Comparison of ENCODE assay signal across 20 mouse cellular contexts in the genomic region with DNA sequence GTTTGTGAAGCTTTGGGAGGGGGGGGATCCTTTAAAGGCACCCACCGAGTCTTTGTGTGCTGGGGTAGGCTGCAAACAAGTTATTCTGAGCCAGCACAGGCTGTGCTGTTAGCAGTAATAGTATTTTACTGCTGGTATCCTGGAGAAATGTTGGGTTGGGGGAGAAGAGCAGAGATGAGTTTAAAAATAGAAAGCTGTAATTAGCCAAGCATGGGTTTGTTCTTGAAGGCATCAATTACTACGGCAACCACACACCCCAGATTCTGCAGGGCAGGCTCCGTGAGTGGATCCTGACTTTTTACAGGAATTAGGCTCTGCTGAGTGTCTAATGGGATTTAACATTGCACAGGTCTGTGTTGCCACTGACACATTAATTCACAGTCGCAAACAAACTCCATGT.
DNase-seq lines count a peak whose midpoint lies in the region; ATAC-seq and TF ChIP-seq lines count a peak whose summit lies in the region.
"Had no signal": no experiment of that assay in that cellular context is flagged by ENCODE, and none has a peak within 500 bp of the region (broad histone marks: within the 10 kb centered on the region; RNA-seq: fewer than 3 reads in every experiment).

No protein-coding gene starts in this region.

- TF ChIP-seq EP300 in heart, postnatal 0 days (IDR thresholded peaks at IDR 0.05; ENCODE audit: low read depth) = no peak
- TF ChIP-seq EP300 in heart, adult 2 months (IDR thresholded peaks at IDR 0.05; ENCODE audit: insufficient read depth, low read depth, low read length) = no peak

- H3K9ac ChIP-seq in heart, postnatal 0 days (replicated peaks; ENCODE audit: low read depth, low read length) = peak overlapping the region; percentile 45; the same call in 1 of the 2 replicates
- H3K9ac ChIP-seq in heart, adult 2 months (ENCODE audit: low read depth, low read length) = no peak overlapping the region
- H3K9ac ChIP-seq in embryonic facial prominence, embryonic 14.5 days (ENCODE audit: low read depth, low read length) = no peak overlapping the region
- H3K9ac ChIP-seq: embryonic facial prominence, embryonic 12.5 days; neural tube, embryonic 13.5 days had no signal

- H3K27me3 ChIP-seq in heart, embryonic 10.5 days (ENCODE audit: insufficient read depth, poor library complexity, severe bottlenecking) = no peaks in the 10 kb centered on the region
- H3K27me3 ChIP-seq in heart, postnatal 0 days (ENCODE audit: control insufficient read depth, insufficient read depth, low read length) = no peaks in the 10 kb centered on the region
- H3K27me3 ChIP-seq in heart, adult 2 months (ENCODE audit: control insufficient read depth, insufficient read depth, low read length) = no peaks in the 10 kb centered on the region
- H3K27me3 ChIP-seq in Patski = no peaks in the 10 kb centered on the region
- no peaks in the 10 kb centered on the region for H3K27me3 ChIP-seq in embryonic facial prominence, embryonic 14.5 days (replicated peaks; ENCODE audit: control insufficient read depth, insufficient read depth, low read length)

- peaks cover 39% of the 10 kb centered on the region for H3K4me1 ChIP-seq in heart, embryonic 10.5 days
- H3K4me1 ChIP-seq in heart, postnatal 0 days (ENCODE audit: control insufficient read depth, insufficient read depth) = peaks cover 33% of the 10 kb centered on the region
- peaks cover 3% of the 10 kb centered on the region for H3K4me1 ChIP-seq in heart, adult 2 months (ENCODE audit: control insufficient read depth, insufficient read depth, low read length)
- H3K4me1 ChIP-seq in embryonic facial prominence, embryonic 14.5 days (ENCODE audit: control insufficient read depth, insufficient read depth, low read length) = no peaks in the 10 kb centered on the region
- H3K4me1 ChIP-seq: embryonic facial prominence, embryonic 12.5 days had no signal

- H3K79me2 ChIP-seq in heart, adult 2 months (replicated peaks; ENCODE audit: control insufficient read depth, insufficient read depth, low read length) = no peaks in the 10 kb centered on the region

- intact Hi-C loops in heart, adult 2 months (cut with DNase I) = loop anchor here (10.0 kb wide), 1 partner anchor 254 kb away; no protein-coding TSS in a partner anchor

- H3K4me3 ChIP-seq in heart, embryonic 10.5 days = no peak overlapping the region; the same call in 1 of the 2 replicates
- H3K4me3 ChIP-seq in heart, postnatal 0 days (ENCODE audit: low read depth, low read length) = no peak overlapping the region
- no peak overlapping the region for H3K4me3 ChIP-seq in heart, adult 2 months
- no peak overlapping the region for H3K4me3 ChIP-seq in embryonic facial prominence, embryonic 14.5 days (ENCODE audit: low read depth, low read length)
- H3K4me3 ChIP-seq: embryonic facial prominence, embryonic 12.5 days; hindbrain, embryonic 10.5 days; left cerebral cortex, adult 2 months; neural tube, embryonic 13.5 days had no signal

- H3K9me3 ChIP-seq in heart, embryonic 10.5 days = peaks cover 3% of the 10 kb centered on the region; the same call in 1 of the 2 replicates
- peaks cover 5% of the 10 kb centered on the region; the same call in 1 of the 2 replicates for H3K9me3 ChIP-seq in heart, postnatal 0 days (replicated peaks; ENCODE audit: control insufficient read depth, low read length)
- 0 out of 2 replicates have a peak, but pooled peaks cover 7% of the 10 kb centered on the region for H3K9me3 ChIP-seq in embryonic facial prominence, embryonic 14.5 days (ENCODE audit: control insufficient read depth, low read length)
- H3K9me3 ChIP-seq: embryonic facial prominence, embryonic 12.5 days had no signal

- no peak for DNase-seq in heart, embryonic 10.5 days (ENCODE audit: low spot score)
- no peak for DNase-seq in heart, postnatal 4 days
- peak; percentile 14 for DNase-seq in heart, postnatal 0 days (ENCODE audit: low spot score)
- no peak for DNase-seq in heart, adult 2 months
- DNase-seq in Patski (ENCODE audit: low read depth, low spot score) = peak; percentile 47
- peak; percentile 33 for DNase-seq in embryonic facial prominence, embryonic 14.5 days (ENCODE audit: low spot score)
- DNase-seq in T-cell, adult 2 months (ENCODE audit: low spot score) = no peak
- DNase-seq in embryo, embryonic 10.5 days (ENCODE audit: low spot score) = no peak
- DNase-seq: cerebellum, adult 9-10 months; gastrocnemius, postnatal 36 days; kidney, adult 11 months; left cerebral cortex, postnatal 4 days; lung, adult 18-20 months; thymus, postnatal 25 days had no signal

- POLR2A ChIA-PET in Patski (lab: Charles Lee) = no interaction called here

- H3K4me2 ChIP-seq in heart, postnatal 0 days (ENCODE audit: low read depth, low read length) = no peak overlapping the region
- H3K4me2 ChIP-seq in embryonic facial prominence, embryonic 14.5 days (ENCODE audit: low read depth, low read length) = no peak overlapping the region
- H3K4me2 ChIP-seq: embryonic facial prominence, embryonic 12.5 days; liver, embryonic 11.5 days; neural tube, embryonic 13.5 days had no signal

- no peak for TF ChIP-seq POLR2A in heart, adult 2 months (IDR thresholded peaks at IDR 0.05; ENCODE audit: insufficient read depth, low read depth, low read length)

- TF ChIP-seq CTCF in heart, postnatal 0 days (IDR thresholded peaks at IDR 0.05; ENCODE audit: low read depth) = no peak
- no peak for TF ChIP-seq CTCF in heart, adult 2 months (IDR thresholded peaks at IDR 0.05)
- no peak for TF ChIP-seq CTCF in Patski (IDR thresholded peaks at IDR 0.05)

- 44% methylated on average over 4 of the region's 4 CpGs for WGBS in heart, embryonic 10.5 days
- WGBS in heart, postnatal 0 days = 38% methylated on average over 4 of the region's 4 CpGs
- 56% methylated on average over 4 of the region's 4 CpGs for WGBS in heart, adult 2 months
- 53% methylated on average over 4 of the region's 4 CpGs for WGBS in embryonic facial prominence, embryonic 14.5 days

- in situ Hi-C loops in Patski (cut with MboI; ENCODE audit: low pct_unique_long_range_greater_than_20kb) = no loop called here

- CTCF ChIA-PET in Patski (lab: Charles Lee) = interaction anchor here (1.0 kb wide), 1 partner anchor 13 kb away, joined by 4 read pairs; no protein-coding TSS in a partner anchor

- no peak for ATAC-seq in heart, postnatal 0 days (ENCODE audit: insufficient read depth, low read depth)
- peak; percentile 56 for ATAC-seq in Patski
- ATAC-seq in embryonic facial prominence, embryonic 14.5 days (ENCODE audit: low read depth) = no peak; the same call in 1 of the 2 replicates
- ATAC-seq: hindbrain, postnatal 0 days had no signal

- H3K27ac ChIP-seq in heart, embryonic 10.5 days = peak overlapping the region; percentile 92
- peak overlapping the region; percentile 98 for H3K27ac ChIP-seq in heart, postnatal 0 days (ENCODE audit: low read depth)
- no peak overlapping the region for H3K27ac ChIP-seq in heart, adult 2 months
- H3K27ac ChIP-seq in embryonic facial prominence, embryonic 14.5 days (replicated peaks; ENCODE audit: low read depth, low read length) = peak overlapping the region; percentile 54; the same call in 1 of the 2 replicates
- H3K27ac ChIP-seq: embryonic facial prominence, embryonic 12.5 days; hindbrain, embryonic 10.5 days; hindbrain, postnatal 0 days; left cerebral cortex, adult 2 months; neural tube, embryonic 13.5 days had no signal

- peaks cover 3% of the 10 kb centered on the region; the same call in 1 of the 2 replicates for H3K36me3 ChIP-seq in heart, embryonic 10.5 days
- no peaks in the 10 kb centered on the region for H3K36me3 ChIP-seq in heart, postnatal 0 days (replicated peaks; ENCODE audit: control insufficient read depth, insufficient read depth, low read length)
- H3K36me3 ChIP-seq in heart, adult 2 months (ENCODE audit: control insufficient read depth, insufficient read depth, low read length) = no peaks in the 10 kb centered on the region
- H3K36me3 ChIP-seq in embryonic facial prominence, embryonic 14.5 days (ENCODE audit: control insufficient read depth, insufficient read depth, low read length) = no peaks in the 10 kb centered on the region
- H3K36me3 ChIP-seq: embryonic facial prominence, embryonic 12.5 days; hindbrain, embryonic 10.5 days; neural tube, embryonic 13.5 days had no signal

Comparison
In these comparisons a context has a peak if more than half of its experiments do, and no peak if none do; other contexts are left out.
1. DNase-seq: peak in heart, postnatal 0 days (single experiment), Patski (single experiment) and embryonic facial prominence, embryonic 14.5 days (single experiment); none in heart, embryonic 10.5 days (single experiment), heart, postnatal 4 days (single experiment), heart, adult 2 months (0 of 2), T-cell, adult 2 months (single experiment) and embryo, embryonic 10.5 days (single experiment).